Mouse (Mus musculus) liver, embryonic 15.5 days (tissue): ENCODE data around the gene Cd300ld. TPM values are rescaled to one million over a fixed set of nuclear protein-coding genes. Genes with fewer than 3 reads are reported as not detected.
"Not testable (repeated sequence)": the region's sequence is repeated elsewhere in the genome, so short reads cannot be mapped to it uniquely, and the experiment has no call there.

Source experiments
- ATAC-seq: fragments of 200-750 bp; cut with Nextera tagmentation; 2 replicates; pipeline ENCODE4 v1.8.0; 2017; ENCODE audit warnings: moderate number of reproducible peaks, mild to moderate bottlenecking, moderate library complexity; ENCODE audit not compliant: insufficient read depth
- H3K27ac ChIP-seq: fragments of 300-500 bp; sonication (generic); replicated peaks from 2 replicates; pipeline ENCODE4 v1.5.1; 2015; ENCODE audit warnings: mild to moderate bottlenecking, inconsistent platforms
- H3K27me3 ChIP-seq: fragments of 300-500 bp; sonication (generic); 2 replicates; pipeline ENCODE4 v1.6.1; 2015; ENCODE audit warnings: mild to moderate bottlenecking, inconsistent platforms
- H3K36me3 ChIP-seq: fragments of 300-500 bp; sonication (generic); replicated peaks from 2 replicates; pipeline ENCODE4 v1.6.1; 2015; ENCODE audit warnings: moderate library complexity, mild to moderate bottlenecking, inconsistent platforms
- H3K4me1 ChIP-seq: fragments of 300-500 bp; sonication (generic); replicated peaks from 2 replicates; pipeline ENCODE4 v1.6.1; 2015; ENCODE audit warnings: inconsistent platforms
- H3K4me2 ChIP-seq: fragments of 300-500 bp; sonication (generic); 2 replicates; pipeline ENCODE4 v1.6.1; 2015; ENCODE audit warnings: moderate library complexity, mild to moderate bottlenecking, inconsistent platforms
- H3K4me3 ChIP-seq: fragments of 300-500 bp; sonication (generic); replicated peaks from 2 replicates; pipeline ENCODE4 v1.5.1; 2015; ENCODE audit warnings: mild to moderate bottlenecking, inconsistent platforms
- H3K9ac ChIP-seq: fragments of 300-500 bp; sonication (generic); 2 replicates; pipeline ENCODE4 v1.6.1; 2015; ENCODE audit warnings: moderate library complexity, mild to moderate bottlenecking, inconsistent platforms
- H3K9me3 ChIP-seq: fragments of 300-500 bp; sonication (generic); replicated peaks from 2 replicates; pipeline ENCODE4 v1.6.1; 2016; ENCODE audit warnings: inconsistent platforms
- WGBS: fragments of 180-500 bp; shearing (Covaris S2); methylation state at CpG from one replicate; pipeline ENCODE4 v1.1.7; 2015; ENCODE audit warnings: mixed read lengths; ENCODE audit not compliant: insufficient replicate concordance; 5-methylcytosine and 5-hydroxymethylcytosine counted together
- polyA plus RNA-seq: library from polyadenylated mRNA; unstranded; fragments of >200 nt; fragmentation: Nextera tagmentation; extraction: Ambion mirVana; gene quantifications from 2 replicates; pipeline ENCODE4 v1.2.1, GENCODE M21; 2015

Cd300ld gene
- 1.2 and 1.3 TPM in 2 replicates for polyA plus RNA-seq

DNA sequence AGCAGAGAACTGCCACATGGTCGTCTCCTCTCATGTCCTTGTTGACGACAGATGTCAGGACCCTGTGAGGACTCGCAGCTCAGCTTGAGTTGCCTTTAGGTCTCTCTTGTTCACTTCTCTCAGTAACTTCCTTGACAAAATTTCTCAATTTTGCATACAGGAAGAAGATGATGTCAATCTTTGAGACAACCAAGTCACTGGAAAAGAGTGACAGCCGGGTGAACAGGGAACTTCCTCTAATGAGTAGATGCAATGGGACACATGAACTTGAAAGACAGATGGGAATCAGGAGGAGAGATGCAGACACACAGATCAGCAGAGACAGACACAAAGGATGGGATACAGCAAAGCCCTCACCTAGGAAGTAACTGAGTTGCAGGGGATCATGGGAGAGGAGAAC lies at the start of gene Cd300ld:
TSS of gene Cd300ld (minus strand) at position 130 of the 400 bp plus-strand sequence.
- Histone ChIP-seq H3K27me3 (no peaks in the 10 kb centered on the region), H3K36me3 (no peaks in the 10 kb centered on the region), H3K4me2 (no peak within 1 kb of the TSS), H3K27ac (no peak within 1 kb of the TSS), H3K9ac (no peak within 1 kb of the TSS), H3K9me3 (no peaks in the 10 kb centered on the region), H3K4me1 (no peaks in the 10 kb centered on the region), H3K4me3 (no peak within 1 kb of the TSS)
- WGBS: 22% methylated on average over 4 of the region's 4 CpGs
- no peak for ATAC-seq

DNA sequence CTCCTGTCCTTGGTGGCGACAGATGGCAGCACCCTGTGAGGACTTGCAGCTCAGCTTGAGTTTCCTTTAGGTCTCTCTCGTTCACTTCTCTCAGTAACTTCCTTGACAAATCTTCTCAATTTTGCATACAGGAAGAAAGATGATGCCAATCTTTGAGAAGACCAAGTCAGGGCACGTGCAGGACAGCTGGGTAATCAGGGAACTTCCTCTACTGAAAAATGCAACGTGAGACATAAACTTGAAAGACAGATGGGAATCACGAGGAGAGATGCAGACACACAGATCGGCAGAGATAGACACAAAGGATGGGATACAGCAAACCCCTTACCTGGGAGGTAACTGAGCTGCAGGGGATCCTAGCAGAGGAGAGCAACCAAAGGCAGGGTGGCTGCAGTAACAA lies 47.9 kb upstream of the Cd300ld start, which contains the start of gene Cd300ld5:
TSS of gene Cd300ld5 (minus strand) at position 101 of the 400 bp plus-strand sequence.
- H3K4me3 ChIP-seq, H3K4me1 ChIP-seq, H3K4me2 ChIP-seq, H3K27me3 ChIP-seq, H3K9ac ChIP-seq, ATAC-seq, H3K36me3 ChIP-seq, H3K27ac ChIP-seq, H3K9me3 ChIP-seq: not testable (repeated sequence)
- WGBS: no CpG with 5 or more reads among the region's 6 CpGs

- H3K9me3 ChIP-seq, H3K36me3 ChIP-seq, ATAC-seq, H3K4me1 ChIP-seq, H3K27ac ChIP-seq, H3K9ac ChIP-seq, H3K4me3 ChIP-seq, H3K4me2 ChIP-seq, H3K27me3 ChIP-seq: not testable (repeated sequence)
- no CpG with 5 or more reads among the region's 6 CpGs for WGBS
Observed at GRCm38 (mm10) chr11:115026912-115027311, 37.2 kb upstream of the Cd300ld start, which contains the start of gene Cd300ld4. TSS of gene Cd300ld4 (minus strand) at chr11:115027012.

GRCm38 (mm10) chr11:115016093-115016492 lies 26.4 kb upstream of the Cd300ld start, which contains the start of gene Cd300ld2:
TSS of gene Cd300ld2 (minus strand) at chr11:115016193.
- not testable (repeated sequence) for H3K27me3 ChIP-seq, ATAC-seq, H3K27ac ChIP-seq, H3K9ac ChIP-seq, H3K4me2 ChIP-seq, H3K4me3 ChIP-seq, H3K36me3 ChIP-seq, H3K4me1 ChIP-seq, H3K9me3 ChIP-seq
- WGBS: no CpG with 5 or more reads among the region's 7 CpGs

GRCm38 (mm10) chr11:115004070-115004469 lies 14.3 kb upstream of the Cd300ld start:
- H3K4me3 ChIP-seq: no peak overlapping the region
- WGBS: 25% methylated on average over 5 of the region's 5 CpGs
- ATAC-seq: no peak
- no peak overlapping the region for H3K4me2 ChIP-seq
- no peaks in the 10 kb centered on the region for H3K36me3 ChIP-seq
- H3K9ac ChIP-seq: no peak overlapping the region
- H3K4me1 ChIP-seq: 0 out of 2 replicates have a peak, but pooled peaks cover 4% of the 10 kb centered on the region
- H3K27ac ChIP-seq: peak overlapping the region; percentile 51
- no peaks in the 10 kb centered on the region for H3K9me3 ChIP-seq
- no peaks in the 10 kb centered on the region for H3K27me3 ChIP-seq

GRCm38 (mm10) chr11:115001474-115002040 lies 11.8 kb upstream of the Cd300ld start, which contains the start of gene Cd300c2:
TSS of gene Cd300c2 (minus strand) at chr11:115001880.
- no peak within 1 kb of the TSS for H3K9ac ChIP-seq
- WGBS: 32% methylated on average over 7 of the region's 7 CpGs
- H3K4me1 ChIP-seq: 0 out of 2 replicates have a peak, but pooled peaks cover 4% of the 10 kb centered on the region
- H3K4me3 ChIP-seq: no peak within 1 kb of the TSS
- no peaks in the 10 kb centered on the region for H3K36me3 ChIP-seq
- H3K4me2 ChIP-seq: no peak within 1 kb of the TSS
- no peaks in the 10 kb centered on the region for H3K27me3 ChIP-seq
- peak within 1 kb of the TSS; percentile 41; the same call in 1 of the 2 replicates for H3K27ac ChIP-seq
- no peak for ATAC-seq
- H3K9me3 ChIP-seq: no peaks in the 10 kb centered on the region

DNA sequence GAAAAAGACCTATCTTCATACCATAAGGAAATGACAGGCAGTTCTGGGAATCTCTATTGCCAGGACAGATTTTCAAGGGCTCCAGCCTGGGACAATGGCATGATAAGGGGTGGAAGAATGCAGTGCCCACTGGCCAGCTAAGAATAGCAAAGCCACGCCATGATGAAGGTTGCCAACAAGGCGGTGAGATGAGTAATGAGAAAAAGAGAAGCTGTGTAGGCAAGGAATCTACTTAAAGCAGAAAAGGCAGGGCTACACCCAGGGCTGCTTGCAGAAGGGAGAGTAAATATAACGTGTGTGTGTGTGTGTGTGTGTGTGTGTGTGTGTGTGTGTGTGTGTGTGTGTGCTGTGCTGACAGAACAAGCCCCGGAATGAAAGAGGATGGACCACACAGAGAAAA lies 7.9 kb downstream of the Cd300ld start:
- H3K4me1 ChIP-seq: no peaks in the 10 kb centered on the region
- no peaks in the 10 kb centered on the region for H3K27me3 ChIP-seq
- no peak overlapping the region for H3K27ac ChIP-seq
- 42% methylated on average over 4 of the region's 4 CpGs for WGBS
- H3K9ac ChIP-seq: no peak overlapping the region
- no peak overlapping the region for H3K4me3 ChIP-seq
- H3K36me3 ChIP-seq: no peaks in the 10 kb centered on the region
- no peaks in the 10 kb centered on the region for H3K9me3 ChIP-seq
- no peak overlapping the region for H3K4me2 ChIP-seq
- no peak for ATAC-seq

GRCm38 (mm10) chr11:114972726-114973125 lies 17.0 kb downstream of the Cd300ld start:
- ATAC-seq: no peak
- H3K4me1 ChIP-seq: no peaks in the 10 kb centered on the region
- no peaks in the 10 kb centered on the region for H3K27me3 ChIP-seq
- no peak overlapping the region for H3K9ac ChIP-seq
- no peak overlapping the region for H3K4me2 ChIP-seq
- no peak overlapping the region for H3K27ac ChIP-seq
- H3K4me3 ChIP-seq: no peak overlapping the region
- WGBS: 71% methylated on average over 10 of the region's 10 CpGs
- no peaks in the 10 kb centered on the region for H3K36me3 ChIP-seq
- H3K9me3 ChIP-seq: 0 out of 2 replicates have a peak, but pooled peaks cover 5% of the 10 kb centered on the region

DNA sequence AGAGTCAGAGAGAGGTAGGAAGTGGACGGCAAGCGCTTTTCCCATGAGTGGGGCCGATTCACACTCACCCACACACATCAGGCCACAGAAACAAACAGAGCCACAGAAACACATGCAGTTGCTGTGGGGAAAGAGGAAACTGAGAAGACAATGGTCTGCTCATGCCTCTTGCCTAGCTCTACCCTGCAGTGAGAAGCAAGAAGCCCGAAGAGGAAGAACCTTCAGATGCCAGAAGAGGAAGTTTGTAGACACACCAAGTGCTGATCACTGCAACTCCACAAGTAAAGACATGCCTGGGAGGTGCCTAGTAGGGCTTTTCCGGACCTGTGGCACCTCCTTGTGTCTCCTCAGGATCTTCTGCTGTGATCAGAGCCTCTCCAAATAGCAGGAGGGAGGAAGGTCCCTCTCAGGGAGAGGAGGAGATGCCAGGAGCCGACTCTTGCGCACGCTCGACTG lies 20.9 kb downstream of the Cd300ld start, which contains the start of gene Cd300c:
TSS of gene Cd300c (minus strand) at position 406 of the 456 bp plus-strand sequence.
- 52% methylated on average over 9 of the region's 9 CpGs for WGBS
- Histone ChIP-seq H3K27me3 (no peaks in the 10 kb centered on the region), H3K27ac (peak within 1 kb of the TSS; percentile 55; the same call in 1 of the 2 replicates), H3K4me2 (no peak within 1 kb of the TSS), H3K4me3 (no peak within 1 kb of the TSS), H3K9me3 (no peaks in the 10 kb centered on the region), H3K36me3 (no peaks in the 10 kb centered on the region), H3K4me1 (no peaks in the 10 kb centered on the region), H3K9ac (no peak within 1 kb of the TSS)
- no peak; the same call in 1 of the 2 replicates for ATAC-seq

- H3K9ac ChIP-seq: no peak overlapping the region
- peak; percentile 54 for ATAC-seq
- no peak overlapping the region for H3K4me2 ChIP-seq
- no peaks in the 10 kb centered on the region for H3K4me1 ChIP-seq
- no peaks in the 10 kb centered on the region for H3K36me3 ChIP-seq
- no peak overlapping the region for H3K4me3 ChIP-seq
- WGBS: 12% methylated on average over 3 of the region's 3 CpGs
- H3K27ac ChIP-seq: no peak overlapping the region
- H3K9me3 ChIP-seq: no peaks in the 10 kb centered on the region
- no peaks in the 10 kb centered on the region for H3K27me3 ChIP-seq
Observed at GRCm38 (mm10) chr11:114965182-114965828, 24.4 kb downstream of the Cd300ld start.

DNA sequence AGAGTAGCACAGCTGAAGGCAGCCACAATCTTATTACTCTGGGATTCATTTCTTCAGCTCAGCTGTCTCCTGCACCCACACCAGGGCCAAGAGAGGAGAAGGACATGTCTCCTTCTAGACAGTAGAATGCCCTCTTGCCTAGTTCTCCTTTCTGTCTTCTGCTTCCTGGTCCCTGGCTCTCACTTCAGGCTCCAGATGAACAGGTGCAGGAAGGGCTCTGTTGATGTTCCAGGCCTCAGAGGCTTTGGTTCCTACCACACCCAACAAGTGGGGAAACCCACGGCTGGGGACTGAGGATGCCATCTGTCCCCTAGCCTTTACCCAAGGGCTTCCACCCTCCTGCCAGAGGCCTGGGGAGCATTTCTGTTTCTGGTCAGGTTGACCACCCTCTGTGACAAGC lies 29.4 kb downstream of the Cd300ld start:
- Histone ChIP-seq H3K27ac (no peak overlapping the region), H3K9me3 (no peaks in the 10 kb centered on the region), H3K36me3 (no peaks in the 10 kb centered on the region), H3K4me3 (no peak overlapping the region), H3K9ac (no peak overlapping the region), H3K4me1 (no peaks in the 10 kb centered on the region), H3K27me3 (no peaks in the 10 kb centered on the region), H3K4me2 (no peak overlapping the region)
- 24% methylated on average over 1 of the region's 1 CpGs for WGBS
- no peak for ATAC-seq
